Mouse (Mus musculus): ENCODE measurements around the gene Scn5a.

GRCm38 (mm10) chr9:119473608-119474164 lies 105.1 kb downstream of the Scn5a start:
- TF ChIP-seq CTCF (IDR thresholded peaks at IDR 0.05; ENCODE audit: borderline replicate concordance, insufficient read depth, low read depth, low read length) (no peak), POLR2A (IDR thresholded peaks at IDR 0.05; ENCODE audit: borderline replicate concordance, insufficient read depth, low read length) (no peak)
